Mouse (Mus musculus) E14TG2a.4 (cell line): ENCODE measurements around the gene Pax7.

ENCODE experiments used
- H3K27me3 ChIP-seq: 2 replicates; pipeline ENCODE4 v1.6.1; 2014; ENCODE audit warnings: low read length, control low read depth; ENCODE audit not compliant: insufficient read depth
- H3K36me3 ChIP-seq: 2 replicates; pipeline ENCODE4 v1.6.1; 2014; ENCODE audit warnings: low read length, control low read depth; ENCODE audit not compliant: insufficient read depth
- H3K4me1 ChIP-seq: replicated peaks from 2 replicates; pipeline ENCODE4 v1.6.1; 2014; ENCODE audit warnings: low read depth, low read length, control low read depth
- H3K4me3 ChIP-seq: replicated peaks from 2 replicates; pipeline ENCODE4 v1.5.1; 2014; ENCODE audit warnings: mild to moderate bottlenecking, low read length
- H3K9me3 ChIP-seq: 2 replicates; pipeline ENCODE4 v1.6.1; 2014; ENCODE audit warnings: low read length, control low read depth
- CTCF ChIP-seq: conservative IDR thresholded peaks from 2 replicates; pipeline ENCODE4 v1.5.1; 2014; ENCODE audit warnings: low read length
- NANOG ChIP-seq: IDR thresholded peaks from 2 replicates; pipeline ENCODE4 v1.6.1; 2014; ENCODE audit warnings: borderline replicate concordance, low read length, mixed read lengths
- POU5F1 ChIP-seq: IDR thresholded peaks from 2 replicates; pipeline ENCODE4 v1.6.1; 2014; ENCODE audit warnings: low read length, borderline replicate concordance

The Pax7 gene

DNA sequence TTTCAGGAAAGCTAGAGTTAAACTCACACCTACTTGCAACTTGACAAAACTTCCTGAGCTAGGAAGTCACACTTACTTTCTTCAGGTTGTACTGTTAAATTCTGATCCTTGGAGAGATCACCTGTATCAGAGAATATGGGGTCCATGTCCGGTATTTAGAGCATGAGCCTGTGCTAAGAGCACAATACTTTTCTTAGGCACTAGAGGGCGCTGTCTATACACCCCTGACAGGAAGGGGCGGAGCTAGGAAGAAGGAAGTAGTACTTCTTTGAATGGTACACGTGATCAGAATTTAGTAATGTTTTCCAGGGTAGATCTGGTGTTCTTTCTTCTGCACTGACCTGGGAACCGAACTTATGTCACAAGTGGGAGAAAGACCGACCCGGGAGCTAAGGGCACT is 43.6 kb downstream of the Pax7 start:
- no peaks in the 10 kb centered on the region; the same call in 1 of the 2 replicates for H3K9me3 ChIP-seq
- peaks cover 14% of the 10 kb centered on the region for H3K27me3 ChIP-seq
- peaks cover 46% of the 10 kb centered on the region for H3K4me1 ChIP-seq
- no peak overlapping the region for H3K4me3 ChIP-seq
- H3K36me3 ChIP-seq, result no peaks in the 10 kb centered on the region
- no peak for TF ChIP-seq NANOG
- peak; percentile 84 for TF ChIP-seq CTCF

- TF ChIP-seq POU5F1 (no peak), CTCF (no peak)
- no peaks in the 10 kb centered on the region for H3K36me3 ChIP-seq
- H3K27me3 ChIP-seq, result peaks cover 69% of the 10 kb centered on the region
- H3K9me3 ChIP-seq, result no peaks in the 10 kb centered on the region
- no peak overlapping the region for H3K4me3 ChIP-seq
- peaks cover 41% of the 10 kb centered on the region for H3K4me1 ChIP-seq
Observed at GRCm38 (mm10) chr4:139782926-139783467, 50.3 kb downstream of the Pax7 start.

GRCm38 (mm10) chr4:139771125-139771631 is 62.1 kb downstream of the Pax7 start:
- no peaks in the 10 kb centered on the region for H3K36me3 ChIP-seq
- no peaks in the 10 kb centered on the region for H3K9me3 ChIP-seq
- peaks cover 35% of the 10 kb centered on the region for H3K27me3 ChIP-seq
- TF ChIP-seq NANOG (no peak), POU5F1 (no peak), CTCF (no peak)
- peak overlapping the region; percentile 52 for H3K4me3 ChIP-seq
- H3K4me1 ChIP-seq, result peaks cover 83% of the 10 kb centered on the region

DNA sequence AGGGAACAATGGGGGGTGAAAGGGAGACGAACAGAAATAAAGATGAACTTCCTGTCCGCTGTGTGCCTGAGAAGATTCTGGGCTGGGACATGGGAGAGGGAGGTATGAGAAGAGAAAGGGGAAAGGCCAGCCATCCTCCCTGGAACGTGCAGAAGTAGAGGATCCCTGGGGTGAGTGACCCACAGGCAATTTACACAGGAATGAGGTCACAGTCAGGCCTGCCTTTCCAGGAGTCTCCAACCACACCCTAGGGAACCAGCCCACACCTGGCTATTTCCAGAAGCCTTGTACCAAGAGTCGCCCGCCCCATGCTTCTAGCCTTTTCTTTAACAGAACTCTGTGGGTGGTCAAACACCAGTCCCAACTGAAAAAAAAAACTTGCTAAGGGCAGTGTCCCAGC is 65.5 kb downstream of the Pax7 start:
- Histone ChIP-seq H3K4me3 (peak overlapping the region; percentile 46), H3K4me1 (peaks cover 89% of the 10 kb centered on the region), H3K36me3 (no peaks in the 10 kb centered on the region), H3K27me3 (peaks cover 50% of the 10 kb centered on the region), H3K9me3 (no peaks in the 10 kb centered on the region; the same call in 1 of the 2 replicates)
- TF ChIP-seq CTCF, result no peak
- no peak for TF ChIP-seq NANOG
- no peak for TF ChIP-seq POU5F1

- Histone ChIP-seq H3K4me3 (peak overlapping the region; percentile 46), H3K4me1 (peaks cover 88% of the 10 kb centered on the region), H3K27me3 (peaks cover 52% of the 10 kb centered on the region), H3K36me3 (no peaks in the 10 kb centered on the region), H3K9me3 (no peaks in the 10 kb centered on the region; the same call in 1 of the 2 replicates)
- TF ChIP-seq POU5F1 (no peak), NANOG (no peak), CTCF (no peak)
Observed at GRCm38 (mm10) chr4:139767115-139767718, 66.1 kb downstream of the Pax7 start.

DNA sequence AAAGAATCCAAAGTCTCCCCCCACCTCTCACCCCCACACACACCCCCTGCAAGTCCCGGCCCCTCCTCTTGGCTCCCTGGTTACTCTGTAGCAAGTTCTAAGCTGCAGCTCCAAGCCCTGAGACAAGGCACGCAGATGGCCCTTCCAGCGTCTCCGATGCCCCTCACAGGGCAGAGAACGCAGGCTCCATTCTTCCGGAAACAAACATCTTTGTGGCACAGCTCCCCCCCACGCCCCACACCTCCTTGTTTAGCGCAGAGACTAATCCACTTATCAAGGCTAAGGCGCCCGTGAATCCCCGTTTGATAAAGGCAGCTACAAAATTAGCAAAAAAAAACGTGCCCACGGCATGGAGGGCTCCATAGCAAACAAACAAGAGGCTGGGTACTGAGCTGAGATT is 71.4 kb downstream of the Pax7 start:
- TF ChIP-seq NANOG, result no peak
- TF ChIP-seq POU5F1, result no peak
- no peak for TF ChIP-seq CTCF
- Histone ChIP-seq H3K4me3 (no peak overlapping the region), H3K9me3 (no peaks in the 10 kb centered on the region; the same call in 1 of the 2 replicates), H3K27me3 (peaks cover 44% of the 10 kb centered on the region), H3K36me3 (no peaks in the 10 kb centered on the region), H3K4me1 (peaks cover 65% of the 10 kb centered on the region)

DNA sequence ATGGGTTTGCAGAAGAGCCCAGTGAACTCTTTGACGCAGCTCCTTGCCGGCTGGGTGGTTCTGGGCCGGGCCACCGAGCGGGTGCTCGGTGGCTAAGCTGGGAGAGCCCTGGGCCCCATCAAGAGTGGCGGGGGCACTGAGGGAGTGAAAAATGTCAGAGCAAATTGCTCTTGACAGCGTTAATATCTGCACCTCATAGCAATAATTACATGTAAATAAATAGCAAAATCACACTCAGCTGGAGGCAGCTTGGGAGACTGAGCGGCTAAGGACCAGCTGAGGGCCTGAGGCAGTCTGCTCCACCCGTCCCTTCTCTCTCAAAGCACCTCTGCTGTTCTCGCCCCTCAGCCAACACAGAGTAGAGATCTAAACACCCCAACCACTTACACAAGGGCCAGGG is 72.6 kb downstream of the Pax7 start:
- H3K27me3 ChIP-seq, result peaks cover 35% of the 10 kb centered on the region
- H3K36me3 ChIP-seq, result no peaks in the 10 kb centered on the region
- peaks cover 61% of the 10 kb centered on the region for H3K4me1 ChIP-seq
- TF ChIP-seq CTCF (no peak), NANOG (no peak), POU5F1 (no peak)
- H3K9me3 ChIP-seq, result no peaks in the 10 kb centered on the region; the same call in 1 of the 2 replicates
- H3K4me3 ChIP-seq, result no peak overlapping the region

DNA sequence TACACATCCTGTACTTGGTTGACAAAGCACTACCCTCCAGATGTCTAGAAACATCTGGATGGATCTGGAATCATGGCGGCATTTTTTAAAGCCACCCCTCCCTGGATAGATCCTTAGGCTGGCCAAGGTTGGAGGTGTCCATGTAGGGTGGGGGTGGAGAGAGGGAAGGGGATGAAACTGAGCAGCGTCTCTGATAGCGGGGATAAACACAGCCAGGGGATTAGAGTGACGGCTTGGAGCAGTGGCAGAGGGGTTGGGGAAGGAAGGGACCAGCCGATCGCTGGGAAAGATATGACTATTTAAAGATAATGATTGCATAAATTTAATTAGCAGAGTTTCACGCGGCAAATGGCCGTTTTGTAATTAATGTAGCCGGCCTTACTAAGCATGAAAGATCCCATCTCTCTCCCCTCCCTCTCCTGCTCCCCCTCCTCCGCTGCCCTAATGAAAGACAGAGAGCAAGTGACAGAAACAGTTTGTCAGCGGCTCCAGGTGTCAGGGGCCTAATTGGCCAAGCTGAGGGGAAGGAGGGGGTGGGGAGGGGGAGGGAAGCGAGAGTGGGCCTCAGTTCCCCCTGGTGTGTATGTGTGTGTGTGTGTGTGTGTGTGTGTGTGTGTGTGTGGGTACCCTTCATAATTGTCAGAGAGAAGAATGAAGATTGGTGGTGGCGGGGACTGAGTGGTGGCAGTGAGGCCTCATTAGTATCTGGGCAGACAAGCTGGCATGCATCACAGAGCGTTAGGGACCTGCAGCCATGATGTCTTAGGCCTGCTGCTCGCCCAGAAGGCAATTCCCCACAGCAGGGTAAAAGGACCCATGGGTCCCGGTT is 74.6 kb downstream of the Pax7 start:
- no peaks in the 10 kb centered on the region for H3K9me3 ChIP-seq
- no peak for TF ChIP-seq CTCF
- TF ChIP-seq NANOG, result no peak
- TF ChIP-seq POU5F1, result no peak
- peaks cover 40% of the 10 kb centered on the region for H3K27me3 ChIP-seq
- no peaks in the 10 kb centered on the region for H3K36me3 ChIP-seq
- peaks cover 66% of the 10 kb centered on the region for H3K4me1 ChIP-seq
- H3K4me3 ChIP-seq, result no peak overlapping the region
